Mouse (Mus musculus) liver, embryonic 11.5 days (tissue): Measurements from ENCODE around the gene Pla2g15. TPM values are rescaled to one million over a fixed set of nuclear protein-coding genes. Genes with fewer than 3 reads are reported as not detected.

Experiments used
- ATAC-seq: fragments of 200-750 bp; cut with Nextera tagmentation; replicated peaks from 2 replicates; pipeline ENCODE4 v1.8.0; 2017; ENCODE audit warnings: moderate number of reproducible peaks, mild to moderate bottlenecking, moderate TSS enrichment, moderate library complexity; ENCODE audit not compliant: low FRiP score
- DNase-seq: peaks from one replicate; pipeline ENCODE4 v3.0.0-alpha.2; 2017; ENCODE audit warnings: low spot score
- H3K27ac ChIP-seq: fragments of 300-500 bp; sonication (generic); 2 replicates; pipeline ENCODE4 v1.5.1; 2014; ENCODE audit warnings: mild to moderate bottlenecking, low read depth, low read length, control low read depth
- H3K27me3 ChIP-seq: fragments of 300-500 bp; sonication (generic); replicated peaks from 2 replicates; pipeline ENCODE4 v1.6.1; 2014; ENCODE audit warnings: low read length, mixed read lengths; ENCODE audit not compliant: control insufficient read depth, insufficient read depth
- H3K36me3 ChIP-seq: fragments of 300-500 bp; sonication (generic); 2 replicates; pipeline ENCODE4 v1.6.1; 2014; ENCODE audit warnings: mild to moderate bottlenecking, low read length, moderate library complexity, mixed read lengths; ENCODE audit not compliant: control insufficient read depth, insufficient read depth
- H3K4me1 ChIP-seq: fragments of 300-500 bp; sonication (generic); replicated peaks from 2 replicates; pipeline ENCODE4 v1.6.1; 2014; ENCODE audit warnings: low read length, mixed read lengths; ENCODE audit not compliant: control insufficient read depth, insufficient read depth
- H3K4me2 ChIP-seq: fragments of 300-500 bp; sonication (generic); 2 replicates; pipeline ENCODE4 v1.6.1; 2014; ENCODE audit warnings: mild to moderate bottlenecking, control low read depth, moderate library complexity
- H3K4me3 ChIP-seq: fragments of 300-500 bp; sonication (generic); 2 replicates; pipeline ENCODE4 v1.5.1; 2014; ENCODE audit warnings: low read depth, low read length, control low read depth
- H3K9ac ChIP-seq: fragments of 300-500 bp; sonication (generic); 2 replicates; pipeline ENCODE4 v1.6.1; 2014; ENCODE audit warnings: low read depth, low read length, control low read depth
- H3K9me3 ChIP-seq: fragments of 300-500 bp; sonication (generic); 2 replicates; pipeline ENCODE4 v1.6.1; 2016; ENCODE audit warnings: low read length, inconsistent platforms, mixed read lengths; ENCODE audit not compliant: control insufficient read depth
- WGBS: fragments of 180-500 bp; shearing (Covaris S2); extraction: QIAGEN DNeasy Blood & Tissue Kit; methylation state at CpG from one replicate; pipeline ENCODE4 v1.1.7; 2014; 5-methylcytosine and 5-hydroxymethylcytosine counted together
- polyA plus RNA-seq: library from polyadenylated mRNA; unstranded; fragments of >200 nt; fragmentation: Nextera tagmentation; extraction: Ambion mirVana; gene quantifications from 2 replicates; pipeline ENCODE4 v1.2.1, GENCODE M21; 2014

Gene Pla2g15
- polyA plus RNA-seq, 1 experiment from 2014 or later: 9.2 TPM

DNA sequence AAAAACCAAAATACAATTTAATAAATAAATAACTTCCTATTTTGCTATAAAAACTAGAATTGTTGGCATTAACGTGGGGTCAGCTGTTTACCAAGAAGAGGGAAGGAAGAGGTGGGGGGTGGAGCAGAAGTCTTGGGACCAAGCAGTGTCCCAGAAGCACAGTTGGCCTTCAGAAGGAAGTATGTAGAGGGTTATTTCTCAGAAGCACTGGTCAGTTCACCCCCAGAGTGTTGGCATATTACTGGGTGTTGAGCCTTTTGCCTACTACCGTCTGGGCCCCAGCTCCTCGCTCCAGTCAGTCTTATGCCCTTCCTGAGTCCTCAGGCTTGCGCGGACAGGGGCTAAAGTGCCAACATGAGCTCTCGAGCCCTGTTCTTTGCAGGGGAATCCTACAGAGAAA, 1.2 kb upstream of the Pla2g15 start:
- WGBS: 81% methylated on average over 6 of the region's 6 CpGs

DNA sequence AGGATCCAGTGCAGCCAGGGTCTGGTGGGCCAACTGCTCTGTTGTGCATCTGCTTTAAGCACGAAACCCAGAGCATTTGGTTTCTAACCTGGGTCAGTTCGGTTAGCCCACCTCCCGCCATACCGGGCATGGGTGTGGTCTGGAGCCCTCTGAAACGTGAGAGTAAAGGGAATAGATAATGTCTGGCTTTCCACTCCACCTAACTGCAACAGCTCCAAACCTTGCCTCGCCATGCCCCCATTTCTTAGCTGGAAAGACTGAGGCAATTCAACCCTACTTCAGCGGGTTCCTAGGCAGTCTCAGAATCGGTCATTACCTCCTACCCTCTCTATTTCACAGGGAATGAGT, 428 bp downstream of the Pla2g15 start:
- Histone ChIP-seq H3K4me2 (peak overlapping the region; percentile 72), H3K4me3 (peak overlapping the region; percentile 68), H3K4me1 (peaks cover 18% of the 10 kb centered on the region), H3K36me3 (no peaks in the 10 kb centered on the region; the same call in 1 of the 2 replicates), H3K9ac (peak overlapping the region; percentile 73), H3K27me3 (no peaks in the 10 kb centered on the region), H3K27ac (no peak overlapping the region), H3K9me3 (no peaks in the 10 kb centered on the region)
- ATAC-seq (peak; percentile 55), DNase-seq (no peak)
- 10% methylated on average over 8 of the region's 8 CpGs for WGBS

More for the DNA sequence above, 1.2 kb upstream of the Pla2g15 start:
- ATAC-seq (no peak), DNase-seq (no peak)
- Histone ChIP-seq H3K4me1 (peaks cover 18% of the 10 kb centered on the region), H3K27me3 (no peaks in the 10 kb centered on the region), H3K4me2 (no peak overlapping the region; the same call in 1 of the 2 replicates), H3K9me3 (no peaks in the 10 kb centered on the region), H3K4me3 (no peak overlapping the region), H3K36me3 (no peaks in the 10 kb centered on the region; the same call in 1 of the 2 replicates), H3K27ac (0 out of 2 replicates have a peak overlapping the region, but pooled peaks have one; percentile 41), H3K9ac (no peak overlapping the region)

- H3K9me3 ChIP-seq: no peaks in the 10 kb centered on the region
- no peaks in the 10 kb centered on the region; the same call in 1 of the 2 replicates for H3K36me3 ChIP-seq
- 75% methylated on average over 9 of the region's 9 CpGs for WGBS
- peaks cover 18% of the 10 kb centered on the region for H3K4me1 ChIP-seq
- DNase-seq (no peak), ATAC-seq (no peak)
- H3K9ac ChIP-seq: peak overlapping the region; percentile 73
- H3K4me2 ChIP-seq: peak overlapping the region; percentile 72
- H3K27me3 ChIP-seq: no peaks in the 10 kb centered on the region
- H3K27ac ChIP-seq: no peak overlapping the region
- peak overlapping the region; percentile 68 for H3K4me3 ChIP-seq
Observed at GRCm38 (mm10) chr8:106151041-106151440, 842 bp downstream of the Pla2g15 start.

DNA sequence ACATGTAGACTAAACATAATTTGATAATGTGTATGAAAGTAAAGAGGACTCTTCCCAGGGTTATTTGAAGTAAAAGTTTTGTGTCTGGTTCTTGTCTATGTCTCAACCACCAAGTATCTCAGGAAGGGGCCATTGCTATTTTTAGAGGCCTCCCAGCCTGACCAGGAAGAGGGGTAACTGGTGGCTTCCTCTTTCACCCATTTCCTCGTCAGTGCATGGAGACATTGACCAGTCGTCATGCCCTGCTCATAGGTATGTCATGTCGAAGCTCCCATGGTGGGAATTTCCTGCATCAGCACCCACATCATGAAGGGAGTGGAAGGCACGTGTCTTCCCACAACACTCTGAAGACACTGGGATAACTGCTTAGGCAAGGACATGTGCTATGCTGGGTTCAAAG, 2.7 kb downstream of the Pla2g15 start:
- WGBS: 44% methylated on average over 4 of the region's 4 CpGs

GRCm38 (mm10) chr8:106157419-106157818, 7.2 kb downstream of the Pla2g15 start:
- no peak overlapping the region for H3K9ac ChIP-seq
- WGBS: 50% methylated on average over 1 of the region's 1 CpGs
- H3K27ac ChIP-seq: no peak overlapping the region
- no peaks in the 10 kb centered on the region for H3K27me3 ChIP-seq
- ATAC-seq (no peak), DNase-seq (no peak)
- H3K36me3 ChIP-seq: peaks cover 14% of the 10 kb centered on the region; the same call in 1 of the 2 replicates
- H3K9me3 ChIP-seq: no peaks in the 10 kb centered on the region
- H3K4me3 ChIP-seq: no peak overlapping the region
- H3K4me1 ChIP-seq: peaks cover 10% of the 10 kb centered on the region; the same call in 1 of the 2 replicates
- no peak overlapping the region for H3K4me2 ChIP-seq

More for the DNA sequence above, 2.7 kb downstream of the Pla2g15 start:
- H3K27me3 ChIP-seq: no peaks in the 10 kb centered on the region
- no peak overlapping the region for H3K4me3 ChIP-seq
- H3K9ac ChIP-seq: no peak overlapping the region
- H3K36me3 ChIP-seq: no peaks in the 10 kb centered on the region; the same call in 1 of the 2 replicates
- H3K4me2 ChIP-seq: peak overlapping the region; percentile 37
- DNase-seq: no peak
- ATAC-seq: no peak
- no peaks in the 10 kb centered on the region for H3K9me3 ChIP-seq
- H3K27ac ChIP-seq: no peak overlapping the region
- peaks cover 20% of the 10 kb centered on the region for H3K4me1 ChIP-seq

GRCm38 (mm10) chr8:106158381-106158780, 8.2 kb downstream of the Pla2g15 start:
- 85% methylated on average over 10 of the region's 10 CpGs for WGBS

GRCm38 (mm10) chr8:106159876-106160275, 9.7 kb downstream of the Pla2g15 start:
- Histone ChIP-seq H3K27me3 (no peaks in the 10 kb centered on the region), H3K27ac (no peak overlapping the region), H3K36me3 (peaks cover 26% of the 10 kb centered on the region; the same call in 1 of the 2 replicates), H3K9me3 (no peaks in the 10 kb centered on the region), H3K9ac (no peak overlapping the region), H3K4me1 (peaks cover 2% of the 10 kb centered on the region; the same call in 1 of the 2 replicates), H3K4me3 (no peak overlapping the region), H3K4me2 (no peak overlapping the region)
- WGBS: 90% methylated on average over 6 of the region's 6 CpGs
- no peak for DNase-seq
- no peak for ATAC-seq

More at GRCm38 (mm10) chr8:106158381-106158780, 8.2 kb downstream of the Pla2g15 start:
- Histone ChIP-seq H3K27ac (no peak overlapping the region), H3K27me3 (no peaks in the 10 kb centered on the region), H3K4me2 (no peak overlapping the region), H3K4me1 (peaks cover 5% of the 10 kb centered on the region; the same call in 1 of the 2 replicates), H3K9ac (no peak overlapping the region), H3K9me3 (no peaks in the 10 kb centered on the region), H3K36me3 (peaks cover 21% of the 10 kb centered on the region; the same call in 1 of the 2 replicates), H3K4me3 (no peak overlapping the region)
- ATAC-seq (no peak), DNase-seq (no peak)

DNA sequence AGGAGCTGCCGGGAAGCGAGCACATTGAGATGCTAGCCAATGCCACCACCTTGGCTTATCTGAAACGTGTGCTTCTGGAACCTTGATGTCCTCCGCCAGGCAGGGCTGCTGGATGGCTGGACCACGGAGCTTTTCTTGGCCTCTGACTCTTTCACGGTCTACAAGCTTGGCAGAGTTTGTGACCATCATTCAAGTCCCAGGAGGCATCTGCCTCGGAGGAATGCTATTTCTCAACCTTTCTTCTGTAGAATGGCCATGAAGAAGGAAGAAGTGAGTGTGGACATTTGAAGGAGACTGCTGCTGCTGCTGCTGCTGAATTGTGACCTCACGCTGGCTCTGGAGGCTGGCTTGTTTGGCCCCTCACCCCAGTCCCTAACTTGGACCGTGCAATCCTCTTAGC, 13.1 kb downstream of the Pla2g15 start:
- H3K4me1 ChIP-seq: no peaks in the 10 kb centered on the region; the same call in 1 of the 2 replicates
- no peak overlapping the region for H3K4me2 ChIP-seq
- H3K27ac ChIP-seq: no peak overlapping the region
- DNase-seq: no peak
- no peak for ATAC-seq
- no peaks in the 10 kb centered on the region for H3K9me3 ChIP-seq
- no peak overlapping the region for H3K9ac ChIP-seq
- H3K4me3 ChIP-seq: no peak overlapping the region
- peaks cover 25% of the 10 kb centered on the region; the same call in 1 of the 2 replicates for H3K36me3 ChIP-seq
- H3K27me3 ChIP-seq: no peaks in the 10 kb centered on the region
- 87% methylated on average over 9 of the region's 9 CpGs for WGBS

- DNase-seq (peak; percentile 72), ATAC-seq (no peak)
- Histone ChIP-seq H3K9ac (no peak overlapping the region), H3K27me3 (no peaks in the 10 kb centered on the region), H3K4me1 (peaks cover 6% of the 10 kb centered on the region), H3K4me2 (no peak overlapping the region), H3K4me3 (no peak overlapping the region), H3K9me3 (no peaks in the 10 kb centered on the region), H3K27ac (no peak overlapping the region), H3K36me3 (peaks cover 14% of the 10 kb centered on the region; the same call in 1 of the 2 replicates)
- 52% methylated on average over 4 of the region's 4 CpGs for WGBS
Observed at GRCm38 (mm10) chr8:106165460-106165859, 15.3 kb downstream of the Pla2g15 start.
